Mouse (Mus musculus) adipocyte (in vitro differentiated cells): Measurements from ENCODE around the gene Actr1a.

Source experiments
- DNase-seq: peaks from one replicate; pipeline ENCODE4 v3.0.0-alpha.2; 2016; ENCODE audit warnings: low spot score

The Actr1a gene

DNA sequence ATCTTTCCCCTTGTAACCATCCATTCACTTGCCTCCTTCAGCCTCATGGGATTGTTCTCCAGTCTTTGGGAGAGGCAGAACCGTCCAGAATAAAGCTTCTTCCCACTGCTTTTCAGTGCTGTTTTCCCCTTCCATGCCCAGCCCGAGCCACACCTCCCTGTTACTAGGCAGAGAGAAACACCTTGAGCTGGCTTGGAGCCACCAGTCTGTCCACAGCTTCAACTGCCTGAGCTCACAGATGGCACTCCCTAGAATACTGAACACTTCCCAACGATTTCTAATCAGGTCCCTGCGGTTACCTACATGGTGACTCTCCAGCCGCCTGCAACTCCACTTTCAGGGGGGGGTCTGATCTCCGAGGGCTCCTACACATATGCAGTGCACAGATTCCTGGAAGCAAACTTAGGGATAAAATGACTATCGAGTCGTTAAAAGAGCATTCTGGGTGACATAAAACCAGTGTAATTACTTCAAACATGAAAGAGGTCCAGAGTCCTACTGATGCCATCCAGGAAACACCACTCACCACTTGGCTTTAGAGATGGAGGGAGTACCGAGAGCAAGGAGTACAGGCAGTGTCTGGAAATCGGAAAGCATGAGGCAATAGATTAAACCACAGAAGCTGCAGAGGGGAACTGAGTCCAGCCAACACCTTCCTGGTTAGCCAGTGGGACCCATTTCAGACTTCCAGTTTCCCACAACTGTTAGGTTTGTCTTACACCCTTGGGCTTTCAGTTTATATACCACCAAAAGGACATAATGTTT, 45.2 kb downstream of the Actr1a start, which contains the start of gene 2310034G01Rik:
Gene 2310034G01Rik, minus strand, starts transcription at position 135 of the 765 bp plus-strand sequence.
- DNase-seq: no peak

DNA sequence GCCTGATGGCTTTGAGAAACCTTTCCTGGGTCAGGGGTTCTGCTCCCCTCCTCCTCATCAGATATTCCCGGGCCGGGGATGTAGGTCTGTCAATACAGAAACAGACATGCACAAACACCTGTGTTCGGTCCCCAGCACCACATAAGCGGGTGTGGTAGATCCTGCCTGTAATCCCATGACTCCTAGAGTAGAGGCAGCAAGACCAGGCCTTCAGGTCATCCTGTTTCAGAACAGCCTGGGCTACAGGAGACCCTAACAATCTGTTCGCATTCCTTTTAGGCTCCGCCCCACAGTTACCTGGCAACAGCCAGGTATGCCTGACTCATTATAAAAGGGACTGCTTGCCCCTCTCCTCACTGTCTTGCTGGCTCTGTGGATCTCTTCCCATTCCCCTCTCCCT, 46.0 kb downstream of the Actr1a start:
- no peak for DNase-seq

DNA sequence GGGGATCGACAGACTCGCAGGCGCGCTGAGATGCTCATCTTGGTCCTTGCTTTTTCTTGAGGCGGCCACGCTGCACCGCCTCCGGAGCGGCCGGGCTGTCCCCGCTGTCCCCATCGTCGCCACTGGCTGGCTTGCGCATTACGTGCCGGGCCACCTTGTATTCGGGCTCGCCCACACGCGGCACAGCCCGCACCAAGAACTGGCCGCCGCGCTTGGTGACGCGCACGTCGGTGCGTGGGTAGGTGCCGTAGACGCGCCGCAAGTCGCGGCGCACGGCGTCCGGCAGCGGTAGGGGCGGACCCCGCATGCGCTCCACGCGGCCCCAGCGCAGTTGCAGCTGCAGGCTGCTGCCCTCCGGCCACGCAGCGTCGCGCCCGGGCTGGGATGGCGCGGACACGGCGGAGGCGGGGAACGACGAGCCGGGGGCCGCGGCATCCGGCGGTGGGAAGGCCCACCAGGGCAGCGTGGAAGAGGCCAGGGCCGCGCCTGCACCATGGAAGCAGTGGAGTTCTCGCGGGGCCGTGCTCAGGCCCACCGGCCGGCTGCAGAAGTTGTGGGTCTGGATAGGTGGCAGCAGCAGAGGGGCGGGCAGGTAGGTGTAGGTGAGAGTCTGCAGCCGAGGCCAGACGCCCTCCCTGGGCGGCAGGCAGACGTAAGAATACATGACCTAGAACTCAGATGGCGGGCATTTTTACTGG, 46.6 kb downstream of the Actr1a start:
- peak; percentile 50 for DNase-seq

DNA sequence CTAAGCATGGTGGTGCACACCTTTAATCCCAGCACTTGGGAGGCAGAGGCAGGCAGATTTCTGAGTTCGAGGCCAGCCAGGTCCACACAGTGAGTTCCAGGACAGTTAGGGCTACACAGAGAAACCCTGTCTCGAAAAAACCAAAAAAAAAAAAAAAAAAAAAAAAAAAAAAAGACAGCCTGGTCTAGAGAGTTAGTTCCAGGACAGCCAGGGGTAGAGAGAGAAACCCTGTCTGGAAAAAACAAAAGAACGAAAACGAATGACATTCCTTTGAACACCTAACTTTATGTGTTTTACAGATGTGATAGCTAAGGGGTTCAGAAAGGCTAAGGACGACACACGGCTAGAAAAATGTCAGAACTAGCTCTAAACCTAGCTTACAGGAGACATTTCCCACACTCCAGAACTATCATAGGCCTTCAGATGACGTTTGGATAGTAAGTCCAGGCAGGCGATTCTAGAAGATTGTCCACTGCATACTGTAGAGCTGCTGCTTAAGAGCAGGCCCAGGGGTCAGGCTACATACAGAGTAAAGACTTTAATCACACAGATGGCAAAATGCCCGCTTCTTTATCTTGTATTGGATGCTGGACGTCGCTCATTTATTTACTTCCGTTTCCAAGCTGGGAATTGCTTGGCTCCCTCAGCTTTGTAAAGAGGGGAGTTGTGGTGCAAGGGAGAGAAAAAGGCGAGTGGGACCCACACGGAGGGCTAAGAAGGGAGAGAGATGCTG, 47.4 kb downstream of the Actr1a start:
- DNase-seq: peak; percentile 53

DNA sequence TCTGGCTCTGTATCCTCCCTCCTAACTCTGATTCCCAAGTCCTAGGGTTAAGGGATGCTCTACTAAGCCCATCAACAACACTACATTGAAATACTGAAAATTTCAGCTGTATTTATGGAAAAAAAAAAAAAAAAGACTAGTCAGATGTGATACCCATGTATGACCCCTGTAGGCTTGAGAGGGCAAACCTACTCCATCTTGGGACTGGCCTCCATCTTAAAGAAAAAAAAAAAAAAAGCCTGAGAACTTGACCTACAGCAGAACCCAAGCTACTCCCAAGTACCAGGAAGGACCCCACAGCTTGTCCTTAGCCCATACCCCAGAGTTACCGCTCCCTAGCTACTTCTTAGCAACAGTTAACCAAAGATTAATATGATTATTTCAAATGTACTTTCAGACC, 48.4 kb downstream of the Actr1a start:
- DNase-seq: no peak

DNA sequence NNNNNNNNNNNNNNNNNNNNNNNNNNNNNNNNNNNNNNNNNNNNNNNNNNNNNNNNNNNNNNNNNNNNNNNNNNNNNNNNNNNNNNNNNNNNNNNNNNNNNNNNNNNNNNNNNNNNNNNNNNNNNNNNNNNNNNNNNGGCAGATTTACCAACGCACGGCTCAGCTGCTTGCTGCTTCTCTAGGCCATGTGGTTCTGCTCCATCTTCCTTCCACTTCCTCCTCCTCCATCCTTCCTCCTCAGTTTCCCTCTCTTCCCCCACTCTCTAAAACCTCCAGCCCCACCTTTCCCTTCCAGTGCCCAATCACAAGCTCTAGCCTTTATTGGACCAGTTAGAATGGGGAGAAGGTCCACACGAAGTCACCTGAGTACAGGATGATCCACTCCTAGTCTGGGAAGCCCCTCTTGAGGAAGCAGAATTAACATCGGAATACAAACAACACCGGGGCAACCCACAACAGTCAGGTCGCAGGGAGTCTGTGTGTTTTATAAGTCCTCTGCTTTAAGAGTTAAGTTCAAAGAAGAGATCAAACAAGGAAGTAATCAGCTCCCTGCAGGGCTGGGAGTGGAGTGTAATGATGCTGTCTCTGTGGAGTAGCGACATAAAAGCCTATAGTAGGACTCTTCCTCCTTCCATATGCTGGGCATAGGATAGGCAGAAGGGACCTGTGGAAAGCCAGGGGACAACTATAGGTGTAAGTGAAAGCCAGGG, 50.7 kb downstream of the Actr1a start:
- DNase-seq: no peak

DNA sequence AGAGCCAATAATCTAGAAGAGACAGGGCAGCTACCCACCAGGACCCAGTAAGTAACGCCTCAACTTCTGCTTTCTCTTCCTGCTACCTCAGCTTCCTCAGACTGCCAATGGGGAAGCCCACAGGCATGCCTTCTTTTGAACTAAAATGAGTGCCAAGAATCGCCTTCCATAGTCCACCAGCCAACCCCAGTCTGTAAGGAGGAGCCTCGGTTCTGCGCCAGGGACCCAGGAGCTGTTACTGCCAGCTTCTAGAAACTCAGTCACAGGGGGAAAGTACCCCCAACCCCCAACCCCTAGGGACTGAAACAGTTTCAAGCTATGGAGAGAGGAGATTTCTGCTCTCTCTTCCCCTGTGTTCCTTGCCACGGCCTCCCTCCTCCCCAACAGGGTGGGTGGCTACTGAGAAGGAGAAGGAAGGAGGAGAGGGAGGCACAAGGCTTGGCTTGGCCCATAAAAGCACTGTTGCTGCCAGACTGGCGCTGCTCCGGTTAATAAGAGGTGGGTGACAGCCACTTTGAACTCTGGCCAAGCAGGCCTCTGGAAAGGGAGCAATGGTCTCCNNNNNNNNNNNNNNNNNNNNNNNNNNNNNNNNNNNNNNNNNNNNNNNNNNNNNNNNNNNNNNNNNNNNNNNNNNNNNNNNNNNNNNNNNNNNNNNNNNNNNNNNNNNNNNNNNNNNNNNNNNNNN, 56.1 kb downstream of the Actr1a start:
- peak; percentile 89 for DNase-seq

DNA sequence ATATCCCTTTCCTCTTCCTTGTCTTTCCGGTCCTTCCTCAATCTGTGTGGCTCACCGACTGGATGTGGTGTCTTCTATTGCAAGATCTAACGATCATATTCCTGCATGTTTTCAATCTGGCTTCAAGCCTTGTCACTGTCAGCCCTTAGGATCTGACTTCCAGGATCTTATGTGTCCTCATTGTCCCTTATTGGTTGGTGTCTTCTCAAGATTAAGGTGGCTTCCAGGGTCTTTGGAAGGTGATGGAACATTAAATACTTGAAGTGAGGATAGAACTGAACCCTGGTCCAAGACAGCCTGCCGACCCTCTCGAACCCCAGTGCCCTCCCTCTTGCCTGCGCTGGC, 56.6 kb downstream of the Actr1a start:
- no peak for DNase-seq

DNA sequence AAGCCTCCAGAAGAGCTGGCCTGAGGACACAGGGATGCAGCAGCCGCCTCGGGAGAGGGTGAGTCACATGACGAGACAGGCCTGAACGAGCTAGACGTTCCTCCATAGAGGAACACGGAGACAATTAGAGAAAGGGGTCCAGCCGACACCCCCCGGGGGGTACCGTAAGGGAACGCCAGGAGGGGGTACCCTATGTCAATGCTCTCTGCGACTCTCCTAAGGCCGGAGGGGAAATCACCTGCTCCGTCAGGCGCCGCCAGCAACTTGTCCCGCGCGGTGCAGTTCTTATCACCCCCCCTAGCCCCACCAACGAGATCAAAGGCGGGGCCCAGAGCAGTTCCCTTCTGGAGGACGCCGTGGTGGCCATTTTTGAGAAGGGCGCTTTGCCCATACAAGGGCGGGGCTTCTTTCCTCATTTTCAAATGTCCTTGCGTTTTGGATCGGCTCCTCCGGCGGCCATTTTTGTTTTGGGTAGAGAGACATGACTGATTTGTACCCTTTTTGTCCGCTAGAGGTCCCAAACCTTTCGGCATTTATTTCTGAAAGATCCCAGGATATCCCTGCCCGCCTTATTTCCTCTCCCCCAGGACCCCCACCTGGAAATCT, 57.1 kb downstream of the Actr1a start, which contains the start of gene Cuedc2:
Gene Cuedc2, minus strand, starts transcription at position 372 of the 606 bp plus-strand sequence.
- DNase-seq: peak; percentile 99

DNA sequence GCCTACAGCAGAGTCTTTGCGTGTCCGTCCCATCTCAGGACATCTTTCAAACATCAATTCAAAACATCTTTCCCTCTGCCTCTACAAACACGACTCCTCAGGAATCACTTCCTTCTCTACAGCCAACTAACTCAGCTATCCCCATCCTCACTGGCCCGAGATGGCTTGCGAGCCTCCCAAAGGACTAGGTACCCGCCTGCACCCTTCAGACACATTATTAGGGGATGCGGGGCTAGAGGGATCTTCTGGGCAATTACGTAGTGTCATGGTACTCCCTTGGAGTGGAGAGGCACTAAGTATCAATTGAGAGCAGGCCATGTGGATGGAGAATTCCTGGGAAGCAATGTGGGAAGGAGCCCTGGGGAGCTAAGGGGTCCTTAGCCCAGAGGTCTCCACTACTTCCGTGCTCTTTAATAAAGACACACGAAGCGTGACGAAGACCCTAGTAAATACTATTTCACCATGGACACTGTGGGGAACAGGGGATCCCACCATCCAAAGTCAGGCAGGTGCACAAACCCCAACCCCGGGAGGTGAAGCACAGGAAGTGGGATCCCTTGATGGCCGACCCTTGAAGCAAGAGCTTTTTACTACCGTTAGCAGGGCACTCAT, 57.7 kb downstream of the Actr1a start:
- DNase-seq: no peak

DNA sequence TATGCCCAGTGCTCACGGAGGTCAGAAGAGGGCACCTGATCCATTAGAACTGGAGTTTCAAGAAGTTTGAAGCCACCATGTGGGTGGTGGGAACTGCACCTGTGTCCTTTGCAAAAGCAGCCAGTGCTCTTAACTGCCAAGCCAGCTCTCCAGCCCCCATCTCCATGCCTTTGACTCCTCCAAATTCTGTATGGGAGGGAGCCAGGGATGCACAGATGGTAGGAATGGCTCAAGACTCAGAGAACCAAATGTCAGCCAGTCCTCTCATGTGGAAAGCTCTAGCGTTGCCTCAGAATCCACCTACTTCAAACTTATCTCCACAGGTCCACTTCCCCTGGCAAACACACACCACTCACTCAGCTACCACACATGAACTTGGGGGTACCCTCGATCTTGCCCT, 61.6 kb downstream of the Actr1a start:
- no peak for DNase-seq

DNA sequence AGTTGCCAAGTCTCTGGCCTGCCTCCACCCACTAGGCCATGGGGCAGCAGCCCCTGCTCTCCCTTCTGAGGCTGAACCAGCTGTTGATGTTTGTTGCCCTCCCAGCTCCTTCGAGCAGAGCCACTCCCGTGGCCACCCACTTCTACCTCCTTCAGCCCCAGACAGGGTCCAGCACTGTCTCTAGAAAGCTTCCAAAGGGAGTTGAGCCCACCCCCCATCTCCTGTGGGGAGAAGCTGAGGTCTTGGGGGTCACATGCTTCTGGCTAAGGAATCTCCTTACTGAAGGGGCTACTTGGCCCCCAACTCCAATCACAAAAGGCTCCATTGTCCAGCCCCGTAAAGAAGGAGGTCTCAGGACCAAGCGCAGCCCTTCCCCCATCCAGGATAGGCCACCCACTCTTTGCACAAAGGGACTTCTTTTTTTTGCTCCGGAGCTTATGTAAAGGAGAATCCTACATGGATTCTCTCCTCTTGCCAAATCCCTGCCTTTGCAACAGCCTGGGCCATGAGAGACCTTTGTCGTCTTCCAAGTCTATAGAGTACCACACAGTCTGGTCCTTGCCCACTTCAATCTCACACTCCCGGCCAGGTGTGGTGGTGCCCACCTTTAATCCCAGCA, 62.7 kb downstream of the Actr1a start:
- DNase-seq: no peak

DNA sequence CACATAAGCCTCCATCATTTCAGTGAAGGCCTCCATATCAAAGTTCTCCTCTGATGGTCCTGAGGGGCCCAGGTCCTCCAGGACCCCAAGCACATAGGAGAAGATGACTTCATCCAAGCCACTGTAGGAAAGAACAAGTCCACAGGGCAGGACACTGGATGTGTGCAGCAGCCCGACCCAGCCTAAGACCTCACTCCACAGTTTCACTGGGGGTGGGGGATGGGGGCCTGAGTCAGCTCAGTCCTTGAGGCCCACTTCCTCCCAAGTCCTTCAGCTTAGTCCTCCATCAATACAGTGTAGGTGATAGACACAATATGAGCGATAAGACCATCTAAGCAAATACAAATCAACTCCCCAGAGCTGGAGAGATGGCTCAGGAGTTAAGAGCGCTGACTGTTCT, 63.6 kb downstream of the Actr1a start:
- DNase-seq: no peak

DNA sequence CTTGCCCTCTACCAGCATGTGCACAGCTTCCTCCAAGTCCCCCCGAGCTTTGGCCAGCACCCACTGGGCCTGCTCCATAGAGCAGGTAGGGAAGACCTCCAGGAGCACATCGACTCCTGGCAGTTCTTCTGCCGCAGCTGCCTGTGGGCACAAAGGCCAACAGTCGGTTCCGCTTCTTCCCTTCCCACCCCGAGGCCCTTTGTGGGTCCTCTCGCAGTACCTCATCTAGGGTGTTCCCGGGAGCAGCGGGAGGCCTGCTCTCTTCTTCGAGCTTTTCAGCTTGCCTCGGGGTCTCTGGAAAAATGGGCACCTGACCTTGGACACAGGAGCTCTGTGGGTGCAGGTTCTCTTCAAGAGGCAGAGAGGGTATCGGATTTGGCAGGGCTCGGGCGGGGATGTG, 64.2 kb downstream of the Actr1a start:
- DNase-seq: no peak

DNA sequence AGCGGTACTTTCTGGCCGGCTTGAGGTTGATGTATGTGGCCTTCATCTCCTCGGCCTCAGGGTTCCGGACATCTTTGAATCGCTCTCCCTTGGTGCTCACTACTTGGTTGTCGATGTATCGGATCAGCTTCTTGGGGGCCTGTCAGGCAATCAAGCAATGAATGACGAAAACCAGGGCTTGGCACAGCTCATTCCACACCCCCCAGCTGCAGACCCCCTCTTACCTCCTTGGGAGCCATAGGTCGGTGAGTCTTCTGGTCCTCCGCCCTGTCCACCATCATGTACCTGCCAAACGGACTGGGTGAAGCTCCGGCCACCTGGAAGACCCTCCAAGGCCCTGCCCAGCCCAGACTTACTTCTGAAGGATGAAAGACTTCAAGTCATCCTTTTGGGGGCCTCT, 64.9 kb downstream of the Actr1a start:
- DNase-seq: no peak

DNA sequence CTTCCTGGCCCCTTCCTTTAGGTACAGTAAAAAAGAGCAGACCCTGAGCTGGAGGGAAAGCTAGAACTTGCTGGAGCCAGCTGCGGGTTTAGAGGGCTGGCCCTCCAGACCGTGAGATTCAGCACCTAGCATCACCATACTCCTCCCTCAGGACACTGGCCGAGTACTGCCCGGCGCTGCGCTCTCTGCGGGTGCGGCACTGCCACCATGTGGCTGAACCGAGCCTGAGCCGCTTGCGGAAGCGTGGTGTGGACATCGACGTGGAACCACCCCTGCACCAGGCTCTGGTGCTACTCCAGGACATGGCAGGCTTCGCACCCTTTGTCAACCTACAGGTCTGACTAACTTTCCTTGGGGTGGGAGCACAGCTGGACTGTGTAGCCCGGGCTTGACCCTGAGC, 65.6 kb downstream of the Actr1a start:
- peak; percentile 89 for DNase-seq

DNA sequence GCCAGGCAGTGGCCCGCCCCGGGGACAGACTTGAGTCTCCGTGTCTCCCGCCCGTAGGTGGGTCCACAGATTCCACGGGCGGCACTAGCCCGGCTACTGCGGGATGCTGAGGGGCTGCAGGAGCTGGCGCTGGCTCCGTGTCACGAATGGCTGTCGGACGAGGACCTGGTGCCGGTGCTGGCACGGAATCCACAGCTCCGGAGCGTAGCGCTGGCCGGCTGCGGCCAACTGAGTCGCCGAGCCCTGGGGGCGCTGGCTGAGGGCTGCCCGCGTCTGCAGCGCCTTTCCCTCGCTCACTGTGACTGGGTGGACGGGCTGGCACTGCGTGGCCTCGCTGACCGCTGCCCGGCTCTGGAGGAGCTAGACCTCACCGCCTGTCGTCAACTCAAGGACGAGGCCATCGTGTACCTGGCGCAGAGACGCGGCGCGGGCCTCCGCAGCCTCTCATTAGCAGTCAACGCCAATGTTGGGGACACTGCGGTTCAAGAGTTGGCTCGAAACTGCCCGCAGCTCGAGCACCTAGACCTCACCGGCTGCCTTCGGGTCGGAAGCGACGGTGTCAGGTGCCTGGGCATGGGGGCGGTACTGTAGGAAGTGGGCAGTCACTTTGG, 66.4 kb downstream of the Actr1a start:
- no peak for DNase-seq

DNA sequence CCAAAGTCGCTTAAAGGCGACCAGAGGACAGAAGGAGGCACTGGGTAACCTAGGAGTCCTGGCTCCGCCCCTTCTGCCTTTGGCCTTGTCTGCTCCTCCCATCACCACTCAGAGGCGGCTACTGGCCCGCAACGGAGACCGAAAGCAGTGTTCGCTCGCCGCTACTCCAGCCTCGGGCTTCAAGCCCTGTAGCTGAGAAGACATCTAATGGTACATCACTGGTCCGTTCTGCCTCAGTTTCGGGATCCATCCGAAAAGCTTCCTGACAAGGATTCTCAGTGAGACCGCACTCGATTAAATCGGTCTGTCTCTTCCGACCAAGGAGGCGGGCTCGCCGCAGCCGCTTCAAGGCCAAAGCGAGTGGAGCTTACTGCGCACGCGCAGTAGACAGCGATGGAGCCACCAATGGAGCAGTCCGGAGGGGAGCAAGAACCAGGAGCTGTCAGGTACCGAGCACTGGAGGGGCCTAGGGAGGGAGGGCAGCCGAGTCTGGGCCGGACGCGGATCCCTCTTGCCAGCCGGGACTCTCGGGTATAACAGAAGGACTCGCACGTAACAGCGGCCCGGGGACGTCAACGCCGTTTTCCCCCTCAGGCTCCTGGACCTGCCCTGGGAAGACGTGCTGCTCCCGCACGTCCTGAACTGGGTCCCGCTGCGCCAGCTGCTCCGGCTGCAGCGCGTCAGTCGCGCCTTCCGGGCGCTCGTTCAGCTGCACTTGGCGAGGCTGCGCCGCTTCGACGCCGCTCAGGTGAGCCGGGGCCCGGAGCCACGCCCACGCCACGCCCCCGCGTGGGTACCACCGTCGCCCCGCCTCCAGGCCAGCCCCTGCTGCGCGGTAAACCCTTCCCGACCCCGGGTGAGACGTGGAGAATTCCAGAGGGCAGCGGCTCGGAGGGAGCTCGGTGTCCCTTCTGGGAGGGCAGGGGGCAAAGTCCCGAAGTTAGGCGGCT, 67.2 kb downstream of the Actr1a start, which contains the start of gene Fbxl15:
Gene Fbxl15, plus strand, starts transcription at position 104 of the 950 bp plus-strand sequence.
- DNase-seq: peak; percentile 98
